Mouse (Mus musculus): ENCODE results near the gene Atp1b3.

DNA sequence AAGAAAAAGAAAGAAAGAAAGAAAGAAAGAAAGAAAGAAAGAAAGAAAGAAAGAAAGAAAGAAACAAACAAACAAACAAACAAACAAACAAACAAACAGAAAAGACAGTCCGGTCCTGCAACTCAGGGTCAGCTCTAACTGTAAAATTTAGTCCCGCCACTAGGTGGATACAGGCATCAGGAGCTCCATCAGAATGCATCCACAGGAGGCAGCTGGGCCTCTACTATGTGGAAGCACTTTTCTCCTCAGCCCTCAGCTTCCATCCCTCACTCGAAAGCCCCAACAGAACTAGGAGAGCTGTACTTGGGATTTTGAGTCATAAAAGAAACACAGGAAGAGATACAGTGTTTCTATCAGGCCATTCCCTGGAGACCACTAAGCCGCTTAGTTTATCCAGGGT lies 14.2 kb downstream of the Atp1b3 start:
- TF ChIP-seq POLR2A (IDR thresholded peaks at IDR 0.05; ENCODE audit: insufficient read length, low read depth) (no peak), MYOD1 (IDR thresholded peaks at IDR 0.05; ENCODE audit: control insufficient read depth in 1 of 3, insufficient read length in 2 of 3, low read depth in 2 of 3) (no peak), MAX (IDR thresholded peaks at IDR 0.05; ENCODE audit: low read depth) (no peak), POLR2AphosphoS2 (IDR thresholded peaks at IDR 0.05; ENCODE audit: insufficient read length, low read depth) (no peak), E2F4 (IDR thresholded peaks at IDR 0.05; ENCODE audit: insufficient read depth) (no peak), TCF12 (IDR thresholded peaks at IDR 0.05; ENCODE audit: insufficient read depth, poor library complexity, severe bottlenecking) (no peak), MYOG (IDR thresholded peaks at IDR 0.05; ENCODE audit: control insufficient read depth in 1 of 3, insufficient read depth in 1 of 3, insufficient read length in 2 of 3, low read depth in 2 of 3) (no peak), REST (IDR thresholded peaks at IDR 0.05; ENCODE audit: insufficient read depth, insufficient read length) (no peak), CEBPB (IDR thresholded peaks at IDR 0.05; ENCODE audit: insufficient read depth, poor library complexity, severe bottlenecking) (no peak), USF1 (IDR thresholded peaks at IDR 0.05; ENCODE audit: low read depth) (no peak)
